Mouse (Mus musculus): ENCODE data around the gene Nr6a1. TPM values are rescaled to one million over a fixed set of nuclear protein-coding genes. Genes with fewer than 3 reads are reported as not detected.

Gene Nr6a1
- polyA plus RNA-seq, 1 experiment from 2014 or later: 3.1 TPM

DNA sequence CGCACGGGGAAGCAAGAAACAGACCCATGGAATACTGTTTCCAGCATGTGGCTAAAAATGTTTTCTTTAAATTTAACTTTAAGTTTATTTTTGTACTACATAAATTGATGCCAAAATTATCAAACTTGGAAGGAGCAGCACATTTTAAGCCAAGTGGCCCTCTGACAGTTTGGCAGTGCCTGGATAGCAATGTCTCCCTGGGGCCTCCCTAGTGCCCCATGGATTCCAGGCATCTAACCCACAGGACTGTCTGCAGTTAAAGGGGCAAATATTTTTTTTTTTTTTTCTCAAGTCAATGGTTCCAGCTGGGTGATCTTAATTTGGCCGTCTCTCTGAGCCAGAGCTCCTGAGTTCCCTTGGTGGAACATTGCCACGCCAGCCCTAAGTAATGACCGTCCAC, 15.7 kb upstream of the Nr6a1 start:
- Histone ChIP-seq H3K27ac (ENCODE audit: low read depth, low read length) (no peak overlapping the region), H3K36me3 (ENCODE audit: control insufficient read depth, insufficient read depth, low read length) (no peaks in the 10 kb centered on the region), H3K9ac (ENCODE audit: low read length) (no peak overlapping the region), H3K4me3 (ENCODE audit: low read depth, low read length) (no peak overlapping the region), H3K4me2 (ENCODE audit: low read depth, low read length, severe bottlenecking) (no peak overlapping the region), H3K4me1 (replicated peaks; ENCODE audit: control insufficient read depth, insufficient read depth, low read length) (no peaks in the 10 kb centered on the region), H3K9me3 (ENCODE audit: control insufficient read depth, low read length) (no peaks in the 10 kb centered on the region), H3K27me3 (ENCODE audit: control insufficient read depth, insufficient read depth, low read length) (no peaks in the 10 kb centered on the region)
- ATAC-seq (replicated peaks; ENCODE audit: low FRiP score): no peak
- no peak for DNase-seq (ENCODE audit: low spot score)
- WGBS: 91% methylated on average over 5 of the region's 5 CpGs

DNA sequence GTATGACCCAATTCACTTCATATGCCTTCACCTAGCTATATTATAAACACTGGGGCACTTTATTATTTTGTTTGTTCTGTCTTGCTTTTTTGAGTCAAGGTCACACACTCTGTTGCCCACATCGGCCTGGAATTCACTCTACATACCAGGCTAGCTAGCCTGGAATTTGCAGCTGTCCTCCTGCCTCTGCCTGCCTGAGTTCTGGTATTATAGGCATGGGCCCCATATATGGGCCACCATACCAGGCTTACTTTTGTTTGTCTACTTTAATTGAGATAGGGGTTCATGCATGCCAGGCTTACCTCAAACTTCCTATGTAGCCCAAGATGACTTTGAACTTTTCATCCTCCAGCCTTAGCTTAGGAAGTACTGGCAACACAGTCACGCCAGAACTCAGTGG, 14.4 kb upstream of the Nr6a1 start:
- Histone ChIP-seq H3K36me3 (ENCODE audit: control insufficient read depth, insufficient read depth, low read length) (no peaks in the 10 kb centered on the region), H3K9me3 (ENCODE audit: control insufficient read depth, low read length) (no peaks in the 10 kb centered on the region), H3K4me3 (ENCODE audit: low read depth, low read length) (no peak overlapping the region), H3K9ac (ENCODE audit: low read length) (no peak overlapping the region), H3K4me2 (ENCODE audit: low read depth, low read length, severe bottlenecking) (no peak overlapping the region), H3K27ac (ENCODE audit: low read depth, low read length) (no peak overlapping the region), H3K27me3 (ENCODE audit: control insufficient read depth, insufficient read depth, low read length) (no peaks in the 10 kb centered on the region), H3K4me1 (replicated peaks; ENCODE audit: control insufficient read depth, insufficient read depth, low read length) (no peaks in the 10 kb centered on the region)
- DNase-seq (ENCODE audit: low spot score) (no peak), ATAC-seq (replicated peaks; ENCODE audit: low FRiP score) (no peak)
- 90% methylated on average over 2 of the region's 2 CpGs for WGBS

DNA sequence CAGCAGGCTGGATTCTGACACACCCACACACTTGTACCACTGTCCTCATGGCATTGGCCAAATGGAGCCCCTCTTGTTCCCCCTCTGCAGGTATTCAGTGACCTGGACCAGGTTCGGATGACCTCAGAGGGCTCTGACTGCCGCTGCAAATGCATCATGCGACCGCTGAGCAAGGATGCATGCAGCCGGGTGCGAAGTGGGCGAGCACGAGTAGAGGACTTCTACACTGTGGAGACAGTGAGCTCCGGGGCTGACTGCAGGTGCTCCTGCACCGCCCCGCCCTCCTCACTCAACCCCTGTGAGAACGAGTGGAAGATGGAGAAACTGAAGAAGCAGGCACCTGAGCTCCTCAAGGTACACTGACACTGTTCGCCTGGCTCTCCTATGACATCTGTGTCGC, 13.9 kb upstream of the Nr6a1 start:
- no peaks in the 10 kb centered on the region for H3K36me3 ChIP-seq (ENCODE audit: control insufficient read depth, insufficient read depth, low read length)
- H3K27me3 ChIP-seq (ENCODE audit: control insufficient read depth, insufficient read depth, low read length): no peaks in the 10 kb centered on the region
- DNase-seq (ENCODE audit: low spot score): no peak
- H3K9ac ChIP-seq (ENCODE audit: low read length): no peak overlapping the region
- H3K4me2 ChIP-seq (ENCODE audit: low read depth, low read length, severe bottlenecking): no peak overlapping the region
- ATAC-seq (replicated peaks; ENCODE audit: low FRiP score): no peak
- no peaks in the 10 kb centered on the region for H3K4me1 ChIP-seq (replicated peaks; ENCODE audit: control insufficient read depth, insufficient read depth, low read length)
- no peak overlapping the region for H3K27ac ChIP-seq (ENCODE audit: low read depth, low read length)
- no peaks in the 10 kb centered on the region for H3K9me3 ChIP-seq (ENCODE audit: control insufficient read depth, low read length)
- WGBS: 86% methylated on average over 14 of the region's 14 CpGs
- no peak overlapping the region for H3K4me3 ChIP-seq (ENCODE audit: low read depth, low read length)

- DNase-seq (ENCODE audit: low spot score) (no peak), ATAC-seq (replicated peaks; ENCODE audit: low FRiP score) (no peak)
- 68% methylated on average over 2 of the region's 2 CpGs for WGBS
These were observed 11.6 kb upstream of the Nr6a1 start for GRCm38 (mm10) chr2:38939047-38939446.

GRCm38 (mm10) chr2:38938007-38938406, 10.5 kb upstream of the Nr6a1 start:
- H3K4me2 ChIP-seq (ENCODE audit: low read depth, low read length, severe bottlenecking): no peak overlapping the region
- H3K4me3 ChIP-seq (ENCODE audit: low read depth, low read length): no peak overlapping the region
- H3K9me3 ChIP-seq (ENCODE audit: control insufficient read depth, low read length): no peaks in the 10 kb centered on the region
- ATAC-seq (replicated peaks; ENCODE audit: low FRiP score): no peak
- H3K36me3 ChIP-seq (ENCODE audit: control insufficient read depth, insufficient read depth, low read length): no peaks in the 10 kb centered on the region
- no peak for DNase-seq (ENCODE audit: low spot score)
- no peaks in the 10 kb centered on the region for H3K4me1 ChIP-seq (replicated peaks; ENCODE audit: control insufficient read depth, insufficient read depth, low read length)
- WGBS: 95% methylated on average over 1 of the region's 1 CpGs
- no peaks in the 10 kb centered on the region for H3K27me3 ChIP-seq (ENCODE audit: control insufficient read depth, insufficient read depth, low read length)
- H3K9ac ChIP-seq (ENCODE audit: low read length): no peak overlapping the region
- no peak overlapping the region for H3K27ac ChIP-seq (ENCODE audit: low read depth, low read length)

More at GRCm38 (mm10) chr2:38939047-38939446, 11.6 kb upstream of the Nr6a1 start:
- H3K4me3 ChIP-seq (ENCODE audit: low read depth, low read length): no peak overlapping the region
- no peaks in the 10 kb centered on the region for H3K36me3 ChIP-seq (ENCODE audit: control insufficient read depth, insufficient read depth, low read length)
- H3K27ac ChIP-seq (ENCODE audit: low read depth, low read length): no peak overlapping the region
- H3K4me2 ChIP-seq (ENCODE audit: low read depth, low read length, severe bottlenecking): no peak overlapping the region
- no peaks in the 10 kb centered on the region for H3K27me3 ChIP-seq (ENCODE audit: control insufficient read depth, insufficient read depth, low read length)
- no peak overlapping the region for H3K9ac ChIP-seq (ENCODE audit: low read length)
- no peaks in the 10 kb centered on the region for H3K9me3 ChIP-seq (ENCODE audit: control insufficient read depth, low read length)
- H3K4me1 ChIP-seq (replicated peaks; ENCODE audit: control insufficient read depth, insufficient read depth, low read length): no peaks in the 10 kb centered on the region

GRCm38 (mm10) chr2:38937396-38937795, 9.9 kb upstream of the Nr6a1 start:
- WGBS: 56% methylated on average over 3 of the region's 3 CpGs
- H3K27ac ChIP-seq (ENCODE audit: low read depth, low read length): no peak overlapping the region
- no peaks in the 10 kb centered on the region for H3K36me3 ChIP-seq (ENCODE audit: control insufficient read depth, insufficient read depth, low read length)
- no peaks in the 10 kb centered on the region for H3K9me3 ChIP-seq (ENCODE audit: control insufficient read depth, low read length)
- DNase-seq (ENCODE audit: low spot score) (no peak), ATAC-seq (replicated peaks; ENCODE audit: low FRiP score) (no peak)
- no peak overlapping the region for H3K4me2 ChIP-seq (ENCODE audit: low read depth, low read length, severe bottlenecking)
- no peaks in the 10 kb centered on the region for H3K4me1 ChIP-seq (replicated peaks; ENCODE audit: control insufficient read depth, insufficient read depth, low read length)
- no peaks in the 10 kb centered on the region for H3K27me3 ChIP-seq (ENCODE audit: control insufficient read depth, insufficient read depth, low read length)
- H3K4me3 ChIP-seq (ENCODE audit: low read depth, low read length): no peak overlapping the region
- H3K9ac ChIP-seq (ENCODE audit: low read length): no peak overlapping the region

DNA sequence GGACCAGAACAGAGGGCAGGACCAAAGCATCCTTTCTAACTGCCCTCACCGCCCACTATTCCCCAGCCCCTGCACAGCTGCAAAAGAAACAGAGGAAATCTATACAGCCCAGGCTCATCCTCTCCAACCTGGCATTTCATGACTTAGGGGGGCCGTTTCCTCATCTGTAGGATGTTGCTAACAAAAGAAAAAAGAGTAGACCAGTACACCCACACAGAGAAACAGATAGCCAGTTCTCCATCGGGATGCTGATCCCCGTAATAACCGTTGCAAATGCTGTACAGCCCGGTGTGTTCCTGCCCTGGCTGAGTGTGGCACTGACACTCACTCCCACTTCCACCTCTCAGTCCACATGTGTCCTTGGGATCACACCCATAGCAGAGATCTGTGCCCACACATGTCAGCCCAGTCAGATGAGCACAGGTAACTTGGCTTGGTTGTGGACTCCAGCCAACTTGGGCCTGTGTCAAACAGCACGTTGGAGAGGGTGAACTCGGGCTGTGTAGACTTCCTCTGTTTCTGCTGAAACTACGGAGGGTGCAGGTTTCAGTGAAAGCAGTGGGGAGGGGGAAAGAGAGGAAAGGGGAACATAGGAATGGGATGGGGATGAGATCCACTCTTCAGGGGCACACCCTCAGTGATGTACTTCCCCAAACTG, 9.4 kb upstream of the Nr6a1 start:
- no peak for DNase-seq (ENCODE audit: low spot score)
- Histone ChIP-seq H3K27me3 (ENCODE audit: control insufficient read depth, insufficient read depth, low read length) (no peaks in the 10 kb centered on the region), H3K4me3 (ENCODE audit: low read depth, low read length) (no peak overlapping the region), H3K27ac (ENCODE audit: low read depth, low read length) (no peak overlapping the region), H3K9me3 (ENCODE audit: control insufficient read depth, low read length) (no peaks in the 10 kb centered on the region), H3K36me3 (ENCODE audit: control insufficient read depth, insufficient read depth, low read length) (no peaks in the 10 kb centered on the region), H3K4me1 (replicated peaks; ENCODE audit: control insufficient read depth, insufficient read depth, low read length) (no peaks in the 10 kb centered on the region; the same call in 1 of the 2 replicates), H3K4me2 (ENCODE audit: low read depth, low read length, severe bottlenecking) (no peak overlapping the region), H3K9ac (ENCODE audit: low read length) (no peak overlapping the region)
- no peak for ATAC-seq (replicated peaks; ENCODE audit: low FRiP score)
- WGBS: 79% methylated on average over 9 of the region's 9 CpGs

GRCm38 (mm10) chr2:38934936-38935335, 7.4 kb upstream of the Nr6a1 start:
- ATAC-seq (replicated peaks; ENCODE audit: low FRiP score): no peak
- DNase-seq (ENCODE audit: low spot score): no peak
- Histone ChIP-seq H3K27me3 (ENCODE audit: control insufficient read depth, insufficient read depth, low read length) (no peaks in the 10 kb centered on the region), H3K36me3 (ENCODE audit: control insufficient read depth, insufficient read depth, low read length) (no peaks in the 10 kb centered on the region), H3K4me1 (replicated peaks; ENCODE audit: control insufficient read depth, insufficient read depth, low read length) (peaks cover 3% of the 10 kb centered on the region; the same call in 1 of the 2 replicates), H3K9me3 (ENCODE audit: control insufficient read depth, low read length) (no peaks in the 10 kb centered on the region), H3K27ac (ENCODE audit: low read depth, low read length) (no peak overlapping the region), H3K4me3 (ENCODE audit: low read depth, low read length) (no peak overlapping the region), H3K9ac (ENCODE audit: low read length) (no peak overlapping the region), H3K4me2 (ENCODE audit: low read depth, low read length, severe bottlenecking) (no peak overlapping the region)
- 43% methylated on average over 5 of the region's 5 CpGs for WGBS

DNA sequence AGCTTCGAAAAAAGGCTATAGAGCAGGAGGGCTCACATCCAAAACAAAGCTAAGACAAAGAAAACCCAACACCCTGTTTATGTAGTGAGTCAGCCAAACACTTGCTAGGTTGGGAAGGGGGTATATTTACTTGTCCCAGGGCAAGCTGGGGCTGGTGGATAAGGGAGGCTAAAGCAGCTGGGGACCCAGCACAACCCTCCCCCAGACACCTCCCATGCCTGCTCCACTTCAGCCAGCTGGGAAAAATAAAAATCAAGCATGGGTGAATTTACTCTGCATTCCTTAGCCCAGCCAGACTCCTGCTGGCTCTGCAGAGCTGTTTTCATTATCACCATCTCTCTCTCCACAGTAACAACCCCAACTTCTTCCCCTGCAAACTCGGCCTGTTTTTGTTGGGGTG, 6.4 kb upstream of the Nr6a1 start:
- Histone ChIP-seq H3K9me3 (ENCODE audit: control insufficient read depth, low read length) (no peaks in the 10 kb centered on the region), H3K4me3 (ENCODE audit: low read depth, low read length) (no peak overlapping the region), H3K36me3 (ENCODE audit: control insufficient read depth, insufficient read depth, low read length) (no peaks in the 10 kb centered on the region), H3K4me1 (replicated peaks; ENCODE audit: control insufficient read depth, insufficient read depth, low read length) (peaks cover 3% of the 10 kb centered on the region; the same call in 1 of the 2 replicates), H3K27ac (ENCODE audit: low read depth, low read length) (peak overlapping the region; percentile 25; the same call in 1 of the 2 replicates), H3K27me3 (ENCODE audit: control insufficient read depth, insufficient read depth, low read length) (no peaks in the 10 kb centered on the region), H3K4me2 (ENCODE audit: low read depth, low read length, severe bottlenecking) (no peak overlapping the region), H3K9ac (ENCODE audit: low read length) (no peak overlapping the region)
- WGBS: 16% methylated on average over 2 of the region's 2 CpGs
- DNase-seq (ENCODE audit: low spot score) (peak; percentile 54), ATAC-seq (replicated peaks; ENCODE audit: low FRiP score) (no peak)

Data from forebrain, embryonic 11.5 days (tissue).